Mouse (Mus musculus) megakaryocyte, embryonic 14.5 days (primary cell): ENCODE measurements around the gene Golga5.

Source experiments
- FLI1 ChIP-seq: IDR thresholded peaks from 2 replicates; pipeline ENCODE4 v1.6.1; 2012; ENCODE audit warnings: low read length, inconsistent platforms, mixed read lengths
- GATA1 ChIP-seq: IDR thresholded peaks from 3 replicates; pipeline ENCODE4 v1.6.1; 2012; ENCODE audit warnings: mixed read lengths, low read length, inconsistent platforms, borderline replicate concordance

DNA sequence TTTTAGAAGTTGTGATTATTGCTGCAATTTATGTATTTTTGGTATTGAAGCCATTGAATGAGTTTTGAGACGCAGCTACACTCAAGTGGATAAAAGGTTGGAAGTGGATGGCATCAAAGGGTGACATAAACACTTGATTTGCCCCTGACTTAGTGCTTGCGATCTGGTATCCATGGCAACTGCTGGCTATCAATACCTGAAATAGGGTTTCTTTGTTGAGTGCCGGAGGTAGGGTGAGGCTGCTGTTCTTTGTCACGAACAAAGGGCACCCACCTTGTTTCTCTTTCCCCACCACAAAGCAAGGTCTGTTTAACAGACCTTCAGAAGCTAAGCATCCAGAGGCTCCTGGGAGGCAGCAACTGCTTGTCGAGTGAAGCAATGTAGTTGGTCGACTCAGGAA, 76.2 kb downstream of the Golga5 start:
- TF ChIP-seq GATA1 (no peak), FLI1 (no peak)
